Mouse (Mus musculus): ENCODE results near the gene Pdlim7. TPM values are rescaled to one million over a fixed set of nuclear protein-coding genes. Genes with fewer than 3 reads are reported as not detected.

The Pdlim7 gene
- polyA plus RNA-seq, 1 experiment from 2014 or later: 146 TPM

- WGBS: 93% methylated on average over 15 of the region's 15 CpGs
- H3K9me3 ChIP-seq: no peaks in the 10 kb centered on the region
- peak overlapping the region; percentile 89 for H3K9ac ChIP-seq
- peak overlapping the region; percentile 91 for H3K4me2 ChIP-seq
- 0 out of 2 replicates have a peak overlapping the region, but pooled peaks have one; percentile 86 for H3K27ac ChIP-seq
- H3K36me3 ChIP-seq: peaks cover 77% of the 10 kb centered on the region
- peak overlapping the region; percentile 80 for H3K4me3 ChIP-seq
- no peak for ATAC-seq (ENCODE audit: low FRiP score)
- H3K4me1 ChIP-seq (replicated peaks): peaks cover 26% of the 10 kb centered on the region
- H3K27me3 ChIP-seq: no peaks in the 10 kb centered on the region
Measured at GRCm38 (mm10) chr13:55535191-55535590, 21.7 kb upstream of the Pdlim7 start.

GRCm38 (mm10) chr13:55529198-55529915 lies 15.9 kb upstream of the Pdlim7 start, which contains the start of gene Dok3:
Dok3 (minus strand) TSS chr13:55529296.
- peaks cover 13% of the 10 kb centered on the region for H3K4me1 ChIP-seq (replicated peaks)
- H3K36me3 ChIP-seq: peaks cover 56% of the 10 kb centered on the region
- ATAC-seq (ENCODE audit: low FRiP score): no peak
- no peaks in the 10 kb centered on the region for H3K27me3 ChIP-seq
- no peaks in the 10 kb centered on the region for H3K9me3 ChIP-seq
- H3K9ac ChIP-seq: no peak within 1 kb of the TSS
- 84% methylated on average over 8 of the region's 8 CpGs for WGBS
- H3K27ac ChIP-seq: no peak within 1 kb of the TSS
- no peak within 1 kb of the TSS for H3K4me2 ChIP-seq
- no peak within 1 kb of the TSS for H3K4me3 ChIP-seq

GRCm38 (mm10) chr13:55527834-55528772 lies 14.6 kb upstream of the Pdlim7 start:
- Histone ChIP-seq H3K27ac (no peak overlapping the region), H3K27me3 (no peaks in the 10 kb centered on the region), H3K4me2 (no peak overlapping the region), H3K9ac (no peak overlapping the region), H3K9me3 (no peaks in the 10 kb centered on the region), H3K4me3 (no peak overlapping the region), H3K4me1 (replicated peaks) (0 out of 2 replicates have a peak, but pooled peaks cover 4% of the 10 kb centered on the region), H3K36me3 (peaks cover 55% of the 10 kb centered on the region)
- no peak for ATAC-seq (ENCODE audit: low FRiP score)
- 84% methylated on average over 18 of the region's 18 CpGs for WGBS

GRCm38 (mm10) chr13:55527212-55527611 lies 13.7 kb upstream of the Pdlim7 start:
- Histone ChIP-seq H3K4me1 (replicated peaks) (0 out of 2 replicates have a peak, but pooled peaks cover 3% of the 10 kb centered on the region), H3K9ac (no peak overlapping the region), H3K9me3 (no peaks in the 10 kb centered on the region), H3K27me3 (no peaks in the 10 kb centered on the region), H3K36me3 (peaks cover 52% of the 10 kb centered on the region), H3K4me2 (no peak overlapping the region), H3K4me3 (no peak overlapping the region), H3K27ac (no peak overlapping the region)
- 84% methylated on average over 16 of the region's 16 CpGs for WGBS
- ATAC-seq (ENCODE audit: low FRiP score): no peak

- Histone ChIP-seq H3K27me3 (no peaks in the 10 kb centered on the region), H3K4me2 (no peak overlapping the region), H3K4me3 (no peak overlapping the region), H3K36me3 (peaks cover 39% of the 10 kb centered on the region), H3K27ac (no peak overlapping the region), H3K4me1 (replicated peaks) (0 out of 2 replicates have a peak, but pooled peaks cover 3% of the 10 kb centered on the region), H3K9ac (no peak overlapping the region), H3K9me3 (no peaks in the 10 kb centered on the region)
- WGBS: 86% methylated on average over 16 of the region's 16 CpGs
- no peak for ATAC-seq (ENCODE audit: low FRiP score)
Measured at GRCm38 (mm10) chr13:55525733-55526553, 12.5 kb upstream of the Pdlim7 start.

- H3K27ac ChIP-seq: no peak overlapping the region
- peaks cover 20% of the 10 kb centered on the region for H3K36me3 ChIP-seq
- WGBS: 91% methylated on average over 23 of the region's 23 CpGs
- no peaks in the 10 kb centered on the region for H3K27me3 ChIP-seq
- no peak overlapping the region for H3K4me2 ChIP-seq
- H3K4me3 ChIP-seq: no peak overlapping the region
- H3K4me1 ChIP-seq (replicated peaks): 0 out of 2 replicates have a peak, but pooled peaks cover 3% of the 10 kb centered on the region
- H3K9me3 ChIP-seq: no peaks in the 10 kb centered on the region
- ATAC-seq (ENCODE audit: low FRiP score): no peak
- H3K9ac ChIP-seq: no peak overlapping the region
Measured at GRCm38 (mm10) chr13:55523951-55524600, 10.6 kb upstream of the Pdlim7 start.

GRCm38 (mm10) chr13:55523278-55523677 lies 9.8 kb upstream of the Pdlim7 start:
- Histone ChIP-seq H3K27ac (no peak overlapping the region), H3K9me3 (no peaks in the 10 kb centered on the region), H3K9ac (0 out of 2 replicates have a peak overlapping the region, but pooled peaks have one; percentile 8), H3K4me2 (no peak overlapping the region), H3K27me3 (no peaks in the 10 kb centered on the region), H3K36me3 (peaks cover 16% of the 10 kb centered on the region), H3K4me1 (replicated peaks) (0 out of 2 replicates have a peak, but pooled peaks cover 3% of the 10 kb centered on the region), H3K4me3 (no peak overlapping the region)
- ATAC-seq (ENCODE audit: low FRiP score): no peak
- 67% methylated on average over 17 of the region's 17 CpGs for WGBS

- H3K4me3 ChIP-seq: no peak overlapping the region
- no peak for ATAC-seq (ENCODE audit: low FRiP score)
- H3K9me3 ChIP-seq: no peaks in the 10 kb centered on the region
- peaks cover 16% of the 10 kb centered on the region for H3K36me3 ChIP-seq
- H3K9ac ChIP-seq: 0 out of 2 replicates have a peak overlapping the region, but pooled peaks have one; percentile 8
- H3K4me1 ChIP-seq (replicated peaks): 0 out of 2 replicates have a peak, but pooled peaks cover 3% of the 10 kb centered on the region
- WGBS: 68% methylated on average over 8 of the region's 8 CpGs
- no peak overlapping the region for H3K4me2 ChIP-seq
- H3K27ac ChIP-seq: no peak overlapping the region
- H3K27me3 ChIP-seq: no peaks in the 10 kb centered on the region
Measured at GRCm38 (mm10) chr13:55522730-55523129, 9.3 kb upstream of the Pdlim7 start.

GRCm38 (mm10) chr13:55519606-55520005 lies 6.1 kb upstream of the Pdlim7 start:
- 88% methylated on average over 4 of the region's 4 CpGs for WGBS
- Histone ChIP-seq H3K4me2 (no peak overlapping the region), H3K4me1 (replicated peaks) (no peaks in the 10 kb centered on the region)

GRCm38 (mm10) chr13:55516955-55517354 lies 3.5 kb upstream of the Pdlim7 start:
- H3K4me1 ChIP-seq (replicated peaks): peaks cover 15% of the 10 kb centered on the region
- no peak overlapping the region for H3K27ac ChIP-seq
- H3K4me2 ChIP-seq: no peak overlapping the region
- no peak for ATAC-seq (ENCODE audit: low FRiP score)
- no peaks in the 10 kb centered on the region for H3K9me3 ChIP-seq
- peaks cover 10% of the 10 kb centered on the region for H3K27me3 ChIP-seq
- H3K36me3 ChIP-seq: no peaks in the 10 kb centered on the region
- WGBS: 7% methylated on average over 5 of the region's 5 CpGs
- no peak overlapping the region for H3K9ac ChIP-seq
- H3K4me3 ChIP-seq: no peak overlapping the region

More at GRCm38 (mm10) chr13:55519606-55520005, 6.1 kb upstream of the Pdlim7 start:
- no peak overlapping the region for H3K27ac ChIP-seq
- H3K9me3 ChIP-seq: no peaks in the 10 kb centered on the region
- peaks cover 16% of the 10 kb centered on the region for H3K36me3 ChIP-seq
- H3K9ac ChIP-seq: no peak overlapping the region
- no peak for ATAC-seq (ENCODE audit: low FRiP score)
- H3K27me3 ChIP-seq: peaks cover 10% of the 10 kb centered on the region
- no peak overlapping the region for H3K4me3 ChIP-seq

- no peak overlapping the region for H3K27ac ChIP-seq
Measured at GRCm38 (mm10) chr13:55513828-55514227, 352 bp upstream of the Pdlim7 start.

More at GRCm38 (mm10) chr13:55513828-55514227, 352 bp upstream of the Pdlim7 start:
- peak overlapping the region; percentile 98 for H3K4me2 ChIP-seq
- H3K9ac ChIP-seq: peak overlapping the region; percentile 84; the same call in 1 of the 2 replicates
- peaks cover 10% of the 10 kb centered on the region for H3K27me3 ChIP-seq
- peak overlapping the region; percentile 78 for H3K4me3 ChIP-seq
- H3K9me3 ChIP-seq: no peaks in the 10 kb centered on the region
- ATAC-seq (ENCODE audit: low FRiP score): no peak
- H3K36me3 ChIP-seq: peaks cover 16% of the 10 kb centered on the region
- peaks cover 36% of the 10 kb centered on the region for H3K4me1 ChIP-seq (replicated peaks)
- WGBS: 39% methylated on average over 9 of the region's 9 CpGs

Data from hindbrain, embryonic 13.5 days (tissue).